Mouse (Mus musculus): ENCODE measurements around the gene Vash1.

GRCm38 (mm10) chr12:86725706-86726105 lies 47.2 kb downstream of the Vash1 start:
- TF ChIP-seq CTCF (IDR thresholded peaks at IDR 0.05; ENCODE audit: borderline replicate concordance, control insufficient read depth, extremely low read depth, insufficient read depth, low read length, poor library complexity) = no peak
- TF ChIP-seq POLR2A (IDR thresholded peaks at IDR 0.05; ENCODE audit: control insufficient read depth, extremely low read depth, insufficient read depth, low read length, poor library complexity) = no peak
